Mouse (Mus musculus) G1E-ER4 (cell line): ENCODE measurements around the gene Rffl. TPM values are rescaled to one million over a fixed set of nuclear protein-coding genes. Genes with fewer than 3 reads are reported as not detected.

Source experiments
- GATA1 ChIP-seq: IDR thresholded peaks from one replicate; pipeline ENCODE4 v1.8.0; 2012; ENCODE audit warnings: low read length, inconsistent platforms
- polyA plus RNA-seq: library from polyadenylated mRNA; stranded (reverse); fragments of >175 nt; gene quantifications from 2 replicates; pipeline ENCODE4 v1.2.3, GENCODE M21; 2012

Gene Rffl
- polyA plus RNA-seq, 1 experiment, result 21.3 TPM

- TF ChIP-seq GATA1, result no peak
Measured at GRCm38 (mm10) chr11:82763742-82764437, 107.1 kb downstream of the Rffl start, which contains the start of the genes Cct6b and Zfp830. TSS of gene Cct6b (minus strand) at chr11:82764321. TSS of gene Zfp830 (plus strand) at chr11:82764345.

GRCm38 (mm10) chr11:82763261-82763660 lies 107.7 kb downstream of the Rffl start:
- no peak for TF ChIP-seq GATA1

GRCm38 (mm10) chr11:82762286-82762829 lies 108.7 kb downstream of the Rffl start:
- no peak for TF ChIP-seq GATA1

GRCm38 (mm10) chr11:82755919-82756318 lies 115.1 kb downstream of the Rffl start:
- TF ChIP-seq GATA1, result no peak

Other genes with a start within 250 kb of the Rffl start
- 0.13 and 0.35 TPM in 2 replicates for gene Cct6b, start 106.9 kb downstream of the Rffl start, polyA plus RNA-seq
- 23.6 and 23.8 TPM in 2 replicates for gene Zfp830, start 106.9 kb downstream of the Rffl start, polyA plus RNA-seq
- 86.4 and 98.4 TPM in 2 replicates for gene Lig3, start 90.1 kb downstream of the Rffl start, polyA plus RNA-seq
- gene Rad51d, start 19.4 kb upstream of the Rffl start, polyA plus RNA-seq, result 10.4 and 13.9 TPM in 2 replicates
- gene Fndc8, start 20.9 kb upstream of the Rffl start, polyA plus RNA-seq, result not detected in 2 replicates
- gene Nle1, start 37.2 kb upstream of the Rffl start, polyA plus RNA-seq, result 117 and 127 TPM in 2 replicates
- gene Unc45b, start 39.3 kb upstream of the Rffl start, polyA plus RNA-seq, result 0.01 and 0.04 TPM in 2 replicates
- 0.01 TPM in 1 of 2 replicates, not detected in the other for gene Slfn5, start 80.1 kb upstream of the Rffl start, polyA plus RNA-seq
- gene Slfn9, start 120.6 kb upstream of the Rffl start, polyA plus RNA-seq, result 0.01 TPM in 1 of 2 replicates, not detected in the other
- gene Slfn8, start 149.6 kb upstream of the Rffl start, polyA plus RNA-seq, result 0.06 TPM in 1 of 2 replicates, not detected in the other
- gene Slfn2, start 193.9 kb upstream of the Rffl start, polyA plus RNA-seq, result 0.37 and 0.83 TPM in 2 replicates
- gene Slfn1, start 245.6 kb upstream of the Rffl start, polyA plus RNA-seq, result not detected in 2 replicates